ENCODE assay signal across 13 mouse cellular contexts in genomic region chr5:124233144-124233465, GRCm38 (mm10). TPM values are rescaled to one million over a fixed set of nuclear protein-coding genes. Genes with fewer than 3 reads are reported as not detected.
DNase-seq lines count a peak whose midpoint lies in the region; ATAC-seq and TF ChIP-seq lines count a peak whose summit lies in the region.
"Had no signal": no experiment of that assay in that cellular context is flagged by ENCODE, and none has a peak within 500 bp of the region (broad histone marks: within the 10 kb centered on the region; RNA-seq: fewer than 3 reads in every experiment).

No protein-coding gene starts in this region.

- peak; percentile 71 for ATAC-seq in frontal cortex, adult (ENCODE audit: low TSS enrichment)
- ATAC-seq in liver, embryonic 12.5 days, result no peak
- ATAC-seq: Patski had no signal

- H3K27ac ChIP-seq in layer of hippocampus, adult 2 months, result peak overlapping the region; percentile 55; the same call in 1 of the 2 replicates
- H3K27ac ChIP-seq in liver, embryonic 12.5 days, result peak overlapping the region; percentile 48; the same call in 1 of the 2 replicates
- H3K27ac ChIP-seq: neural tube, embryonic 12.5 days had no signal

- peaks cover 62% of the 10 kb centered on the region for H3K4me1 ChIP-seq in liver, embryonic 12.5 days

- no peaks in the 10 kb centered on the region for H3K9me3 ChIP-seq in liver, embryonic 12.5 days (replicated peaks)
- H3K9me3 ChIP-seq: neural tube, embryonic 12.5 days had no signal

- 83% methylated on average over 8 of the region's 8 CpGs for WGBS in liver, embryonic 12.5 days (ENCODE audit: insufficient replicate concordance)

- peaks cover 4% of the 10 kb centered on the region; the same call in 1 of the 2 replicates for H3K36me3 ChIP-seq in liver, embryonic 12.5 days
- H3K36me3 ChIP-seq: neural tube, embryonic 12.5 days had no signal

- no peak overlapping the region for H3K9ac ChIP-seq in liver, embryonic 12.5 days
- H3K9ac ChIP-seq: neural tube, embryonic 12.5 days had no signal

- intact Hi-C loops in left cerebral cortex, postnatal 10 days (cut with DNase I), result no loop called here

- H3K27me3 ChIP-seq in liver, embryonic 12.5 days (replicated peaks), result no peaks in the 10 kb centered on the region
- H3K27me3 ChIP-seq: neural tube, embryonic 12.5 days; Patski had no signal

- no peak for DNase-seq in frontal cortex, postnatal 25 days (ENCODE audit: low spot score in 2 of 2)
- DNase-seq in layer of hippocampus, adult 2 months (ENCODE audit: low spot score in 2 of 2), result no peak
- DNase-seq in layer of hippocampus, adult 11-12 months (ENCODE audit: low spot score), result no peak
- DNase-seq in thymus, postnatal 14 days, result peak; percentile 71
- no peak for DNase-seq in adrenal gland, adult (ENCODE audit: inconsistent age in 2 of 2, low spot score in 1 of 2)
- DNase-seq in left cerebral cortex, postnatal 10 days (ENCODE audit: extremely low spot score in 1 of 2, low spot score in 2 of 2), result no peak
- DNase-seq: cerebellum, postnatal 25 days; left cerebral cortex, postnatal 4 days; right cerebral cortex, postnatal 4 days had no signal

- H3K4me2 ChIP-seq in liver, embryonic 12.5 days, result no peak overlapping the region
- H3K4me2 ChIP-seq: neural tube, embryonic 12.5 days had no signal

- H3K4me3 ChIP-seq in layer of hippocampus, adult 2 months, result no peak overlapping the region
- H3K4me3 ChIP-seq in liver, embryonic 12.5 days, result no peak overlapping the region
- H3K4me3 ChIP-seq: neural tube, embryonic 12.5 days had no signal

- TF ChIP-seq CTCF in layer of hippocampus, adult 2 months (conservative IDR thresholded peaks at IDR 0.05), result no peak

RNA-seq across cellular contexts. Expression of gene Pitpnm2, which starts 16.5 kb away (rescaled TPM):
- 100 to 1,000 TPM; 379 to 394 TPM for total RNA-seq in layer of hippocampus, adult 2 months (2021)
- polyA plus RNA-seq in liver, embryonic 12.5 days (2016; fragmentation: Nextera tagmentation; extraction: Ambion mirVana), result 2.5 and 3.7 TPM in 2 replicates
- 100 to 1,000 TPM; 149 to 170 TPM for total RNA-seq in left cerebral cortex, postnatal 10 days (2021)
